Mouse (Mus musculus) limb, embryonic 14.5 days (tissue): Measurements from ENCODE around the gene Cnmd. TPM values are rescaled to one million over a fixed set of nuclear protein-coding genes. Genes with fewer than 3 reads are reported as not detected.
A peak's percentile ranks its signal among the peaks of the same experiment; 100 is the strongest.

Source experiments
- ATAC-seq: fragments of 200-750 bp; cut with Nextera tagmentation; 2 replicates; pipeline ENCODE4 v1.8.0; 2017; ENCODE audit warnings: low read depth, moderate number of reproducible peaks, moderate TSS enrichment; ENCODE audit not compliant: low FRiP score
- DNase-seq: peaks from one replicate; pipeline ENCODE4 v3.0.0-alpha.2; 2015; ENCODE audit warnings: low spot score
- H3K27ac ChIP-seq: fragments of 300-500 bp; sonication (generic); replicated peaks from 2 replicates; pipeline ENCODE4 v1.5.1; 2014; ENCODE audit warnings: low read depth, mild to moderate bottlenecking, low read length, moderate library complexity, mixed read lengths
- H3K27me3 ChIP-seq: fragments of 300-500 bp; sonication (generic); 2 replicates; pipeline ENCODE4 v1.6.1; 2014; ENCODE audit warnings: low read length, mixed read lengths; ENCODE audit not compliant: control insufficient read depth, insufficient read depth
- H3K36me3 ChIP-seq: fragments of 300-500 bp; sonication (generic); 2 replicates; pipeline ENCODE4 v1.6.1; 2014; ENCODE audit warnings: mild to moderate bottlenecking, low read length, moderate library complexity, mixed read lengths; ENCODE audit not compliant: control insufficient read depth, insufficient read depth
- H3K4me1 ChIP-seq: fragments of 300-500 bp; sonication (generic); 2 replicates; pipeline ENCODE4 v1.6.1; 2014; ENCODE audit warnings: antibody characterized with exemption, low read length, mixed read lengths; ENCODE audit not compliant: control insufficient read depth, insufficient read depth
- H3K4me2 ChIP-seq: fragments of 300-500 bp; sonication (generic); replicated peaks from 2 replicates; pipeline ENCODE4 v1.6.1; 2014; ENCODE audit warnings: low read depth, mild to moderate bottlenecking, low read length, moderate library complexity; ENCODE audit not compliant: severe bottlenecking
- H3K4me3 ChIP-seq: fragments of 300-500 bp; sonication (generic); replicated peaks from 2 replicates; pipeline ENCODE4 v1.5.1; 2014; ENCODE audit warnings: low read length
- H3K9ac ChIP-seq: fragments of 300-500 bp; sonication (generic); 2 replicates; pipeline ENCODE4 v1.6.1; 2014; ENCODE audit warnings: mild to moderate bottlenecking, low read depth, low read length, moderate library complexity; ENCODE audit not compliant: severe bottlenecking
- H3K9me3 ChIP-seq: fragments of 300-500 bp; sonication (generic); 2 replicates; pipeline ENCODE4 v1.6.1; 2016; ENCODE audit warnings: low read length; ENCODE audit not compliant: control insufficient read depth
- POLR2A ChIP-seq: fragments of 200-500 bp; IDR thresholded peaks from 2 replicates; pipeline ENCODE4 v1.8.0; 2012; ENCODE audit warnings: inconsistent platforms, mild to moderate bottlenecking, moderate library complexity, borderline replicate concordance; ENCODE audit not compliant: insufficient read depth, insufficient read length; ENCODE audit errors: extremely low read depth
- WGBS: fragments of 180-500 bp; shearing (Covaris S2); extraction: QIAGEN DNeasy Blood & Tissue Kit; methylation state at CpG from one replicate; pipeline ENCODE4 v1.1.7; 2014; 5-methylcytosine and 5-hydroxymethylcytosine counted together
- polyA plus RNA-seq, 2 experiments: library from polyadenylated mRNA; depleted of rRNA in 1 of 2; stranded (reverse) in 1 of 2; unstranded in 1 of 2; fragments of >200 nt; fragmentation: Nextera tagmentation in 1 of 2; extraction: Ambion mirVana in 1 of 2; gene quantifications; 2 replicates each; pipeline versions ENCODE4 v1.2.1 to v1.2.3; 2012 to 2014

The Cnmd gene
- polyA plus RNA-seq, 2 experiments, result 199 to 384 TPM

GRCm38 (mm10) chr14:79673083-79674013 is 11.4 kb upstream of the Cnmd start:
- DNase-seq (no peak), ATAC-seq (no peak)
- Histone ChIP-seq H3K9ac (no peak overlapping the region), H3K4me2 (no peak overlapping the region), H3K9me3 (no peaks in the 10 kb centered on the region), H3K36me3 (no peaks in the 10 kb centered on the region), H3K4me3 (no peak overlapping the region), H3K27me3 (no peaks in the 10 kb centered on the region), H3K4me1 (peaks cover 18% of the 10 kb centered on the region; the same call in 1 of the 2 replicates), H3K27ac (no peak overlapping the region)
- WGBS, result 68% methylated on average over 17 of the region's 17 CpGs
- TF ChIP-seq POLR2A, result no peak

- H3K4me1 ChIP-seq, result peaks cover 15% of the 10 kb centered on the region; the same call in 1 of the 2 replicates
- no peaks in the 10 kb centered on the region for H3K36me3 ChIP-seq
- H3K4me3 ChIP-seq, result no peak overlapping the region
- DNase-seq, result no peak
- no peak for ATAC-seq
- TF ChIP-seq POLR2A, result no peak
- H3K27me3 ChIP-seq, result no peaks in the 10 kb centered on the region
- H3K9ac ChIP-seq, result no peak overlapping the region
- 90% methylated on average over 5 of the region's 5 CpGs for WGBS
- no peak overlapping the region for H3K4me2 ChIP-seq
- no peak overlapping the region for H3K27ac ChIP-seq
- H3K9me3 ChIP-seq, result no peaks in the 10 kb centered on the region
Measured at GRCm38 (mm10) chr14:79672567-79672966, 10.6 kb upstream of the Cnmd start.

DNA sequence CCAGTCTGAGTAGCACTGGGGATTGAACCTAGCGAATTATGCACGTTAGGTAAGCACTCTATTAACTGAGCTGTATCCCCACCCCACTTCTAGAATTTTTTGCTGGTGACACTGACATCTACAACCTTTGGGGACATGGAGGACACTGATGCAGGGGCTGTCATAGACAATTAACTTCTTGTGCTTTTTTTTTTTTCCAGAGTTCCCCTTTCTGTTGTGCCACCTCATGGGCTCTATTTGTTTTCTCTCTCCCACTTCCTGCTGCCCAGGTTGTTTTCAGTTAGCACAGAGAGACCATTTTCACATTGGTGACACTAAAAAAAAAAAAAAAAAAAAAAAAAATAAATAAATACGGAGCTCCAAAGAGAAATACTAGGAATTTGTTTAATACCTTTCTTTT is 9.0 kb upstream of the Cnmd start:
- H3K27me3 ChIP-seq, result no peaks in the 10 kb centered on the region
- WGBS, result 91% methylated on average over 3 of the region's 3 CpGs
- DNase-seq, result no peak
- peaks cover 3% of the 10 kb centered on the region; the same call in 1 of the 2 replicates for H3K4me1 ChIP-seq
- H3K9ac ChIP-seq, result no peak overlapping the region
- H3K27ac ChIP-seq, result no peak overlapping the region
- H3K4me3 ChIP-seq, result no peak overlapping the region
- H3K36me3 ChIP-seq, result no peaks in the 10 kb centered on the region
- ATAC-seq, result no peak
- H3K4me2 ChIP-seq, result no peak overlapping the region
- no peaks in the 10 kb centered on the region for H3K9me3 ChIP-seq
- TF ChIP-seq POLR2A, result no peak

DNA sequence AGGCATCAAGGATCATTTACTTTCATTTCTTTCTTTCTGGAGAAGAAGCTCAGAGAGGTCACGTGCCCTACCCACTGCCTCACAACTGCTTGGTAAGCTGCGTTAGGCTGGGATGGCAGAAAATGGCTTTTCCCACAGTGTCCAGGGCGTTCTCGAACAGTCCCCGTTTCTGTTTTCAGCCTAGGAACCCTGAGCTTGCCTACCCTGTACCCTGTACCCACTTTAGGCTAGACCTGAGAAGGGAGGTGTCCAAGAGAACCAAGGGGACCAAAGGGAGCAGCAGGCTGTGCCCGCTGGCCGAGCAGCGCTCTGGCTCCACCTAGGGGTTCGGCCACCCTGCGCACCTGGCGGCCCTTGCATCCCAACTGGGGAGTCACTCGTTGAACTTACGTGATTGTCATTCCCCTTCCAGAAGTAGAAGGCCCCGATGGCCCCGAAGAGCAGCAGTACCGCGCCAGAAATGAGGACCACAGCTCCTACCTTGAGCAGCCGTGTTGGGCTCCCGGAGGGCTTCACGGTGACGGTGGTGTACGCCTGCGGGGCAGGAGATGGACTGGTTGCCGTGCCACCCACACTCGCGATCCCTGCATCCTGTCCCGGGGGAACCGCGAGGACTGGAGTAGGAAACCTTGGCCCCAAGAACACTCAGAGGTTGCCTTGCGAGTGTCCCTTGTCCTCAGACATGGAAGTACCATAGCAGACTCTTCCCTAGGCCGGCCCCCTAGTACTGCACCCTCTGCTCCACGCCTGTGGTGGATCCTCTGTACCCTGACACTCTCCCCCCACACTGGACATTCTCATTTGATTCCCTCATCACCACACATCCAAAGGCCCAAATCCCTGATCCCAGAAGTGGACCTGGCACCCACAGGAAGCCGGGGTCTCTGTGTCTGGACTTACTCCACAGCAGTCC is 709 bp downstream of the Cnmd start:
- DNase-seq (no peak), ATAC-seq (peak; percentile 53; the same call in 1 of the 2 replicates)
- peak overlapping the region; percentile 54 for H3K4me2 ChIP-seq
- no peaks in the 10 kb centered on the region for H3K36me3 ChIP-seq
- no peaks in the 10 kb centered on the region for H3K27me3 ChIP-seq
- peak overlapping the region; percentile 52 for H3K27ac ChIP-seq
- H3K4me1 ChIP-seq, result peaks cover 10% of the 10 kb centered on the region; the same call in 1 of the 2 replicates
- H3K9me3 ChIP-seq, result no peaks in the 10 kb centered on the region
- H3K9ac ChIP-seq, result peak overlapping the region; percentile 58
- 15% methylated on average over 33 of the region's 33 CpGs for WGBS
- 0 out of 2 replicates have a peak, but pooled peaks have one; percentile 19 for TF ChIP-seq POLR2A
- peak overlapping the region; percentile 38 for H3K4me3 ChIP-seq

DNA sequence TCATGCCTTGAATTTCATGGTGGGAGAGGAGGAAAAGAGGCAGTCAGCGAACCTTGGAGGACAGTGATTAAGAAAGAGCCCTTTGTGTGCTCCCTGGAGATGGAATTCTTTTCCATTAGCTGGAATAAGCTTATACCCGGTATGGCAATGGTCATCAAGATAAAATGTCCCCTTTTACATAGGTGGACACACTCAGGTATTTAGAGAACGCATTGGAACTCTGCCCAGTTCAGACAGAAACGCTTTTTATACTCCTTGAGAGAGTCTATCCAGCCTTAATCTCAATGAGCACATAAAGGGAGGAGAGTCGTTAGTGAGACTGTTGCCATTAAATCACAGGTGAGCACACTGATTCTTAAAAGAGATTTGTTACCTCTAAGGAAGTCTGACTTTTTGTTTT is 1.5 kb downstream of the Cnmd start:
- TF ChIP-seq POLR2A, result no peak
- Histone ChIP-seq H3K4me1 (peaks cover 10% of the 10 kb centered on the region; the same call in 1 of the 2 replicates), H3K36me3 (no peaks in the 10 kb centered on the region), H3K9ac (peak overlapping the region; percentile 58; the same call in 1 of the 2 replicates), H3K4me3 (peak overlapping the region; percentile 38), H3K4me2 (peak overlapping the region; percentile 54; the same call in 1 of the 2 replicates), H3K27me3 (no peaks in the 10 kb centered on the region), H3K27ac (peak overlapping the region; percentile 52), H3K9me3 (no peaks in the 10 kb centered on the region)
- 47% methylated on average over 5 of the region's 5 CpGs for WGBS
- DNase-seq, result no peak
- no peak for ATAC-seq
